Mouse (Mus musculus) intestine, postnatal 0 days (tissue): ENCODE measurements around the gene Tgm2. TPM values are rescaled to one million over a fixed set of nuclear protein-coding genes. Genes with fewer than 3 reads are reported as not detected.

Experiments used
- ATAC-seq: fragments of 200-750 bp; cut with Nextera tagmentation; 2 replicates; pipeline ENCODE4 v1.8.0; 2017; ENCODE audit warnings: mild to moderate bottlenecking, moderate TSS enrichment, moderate library complexity
- H3K27ac ChIP-seq: fragments of 300-500 bp; sonication (generic); 2 replicates; pipeline ENCODE4 v1.5.1; 2014; ENCODE audit warnings: mild to moderate bottlenecking, low read depth, low read length, moderate library complexity
- H3K27me3 ChIP-seq: fragments of 300-500 bp; sonication (generic); replicated peaks from 2 replicates; pipeline ENCODE4 v1.6.1; 2014; ENCODE audit warnings: low read length, mixed read lengths; ENCODE audit not compliant: control insufficient read depth, insufficient read depth
- H3K36me3 ChIP-seq: fragments of 300-500 bp; sonication (generic); 2 replicates; pipeline ENCODE4 v1.6.1; 2014; ENCODE audit warnings: mild to moderate bottlenecking, moderate library complexity; ENCODE audit not compliant: control insufficient read depth, insufficient read depth
- H3K4me1 ChIP-seq: fragments of 300-500 bp; sonication (generic); replicated peaks from 2 replicates; pipeline ENCODE4 v1.6.1; 2014; ENCODE audit warnings: antibody characterized with exemption, low read length, mixed read lengths; ENCODE audit not compliant: control insufficient read depth, insufficient read depth
- H3K4me2 ChIP-seq: fragments of 300-500 bp; sonication (generic); replicated peaks from 2 replicates; pipeline ENCODE4 v1.6.1; 2014; ENCODE audit warnings: low read depth, mild to moderate bottlenecking, moderate library complexity
- H3K4me3 ChIP-seq: fragments of 300-500 bp; sonication (generic); 2 replicates; pipeline ENCODE4 v1.5.1; 2014; ENCODE audit warnings: low read depth, low read length
- H3K9ac ChIP-seq: fragments of 300-500 bp; sonication (generic); 2 replicates; pipeline ENCODE4 v1.6.1; 2014; ENCODE audit warnings: mild to moderate bottlenecking, low read depth, low read length
- H3K9me3 ChIP-seq: fragments of 300-500 bp; sonication (generic); 2 replicates; pipeline ENCODE4 v1.6.1; 2016; ENCODE audit warnings: mixed run types; ENCODE audit not compliant: control insufficient read depth
- CTCF ChIP-seq: sonication (generic); IDR thresholded peaks from 2 replicates; pipeline ENCODE4 v1.5.1; 2016; ENCODE audit warnings: low read depth, mild to moderate bottlenecking, control low read depth, antibody characterized with exemption, moderate library complexity
- WGBS: fragments of 180-500 bp; shearing (Covaris S2); extraction: QIAGEN DNeasy Blood & Tissue Kit; methylation state at CpG from one replicate; pipeline ENCODE4 v1.1.7; 2014; 5-methylcytosine and 5-hydroxymethylcytosine counted together
- polyA plus RNA-seq: library from polyadenylated mRNA; unstranded; fragments of >200 nt; fragmentation: Nextera tagmentation; extraction: Ambion mirVana; gene quantifications from 2 replicates; pipeline ENCODE4 v1.2.1, GENCODE M21; 2015

Gene Tgm2
- polyA plus RNA-seq, 1 experiment from 2014 or later = 40.0 TPM

DNA sequence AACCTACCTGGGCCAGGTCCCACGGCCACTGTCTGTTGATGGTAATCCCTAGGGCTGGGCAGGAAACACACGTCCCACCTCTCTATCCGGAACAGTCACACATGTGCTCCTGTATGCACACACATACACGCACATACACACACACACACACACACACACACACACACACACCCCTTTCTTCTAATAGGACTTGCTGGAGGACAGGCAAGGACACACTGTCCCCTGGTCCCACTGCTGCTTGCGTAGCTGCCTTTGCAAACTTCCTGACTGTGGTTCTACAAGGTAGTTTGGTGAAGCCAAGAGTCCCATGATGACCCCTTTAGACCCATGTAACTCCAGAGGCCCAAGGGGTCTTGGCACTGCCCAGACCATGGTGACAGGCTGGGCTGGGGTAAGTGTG is 5.6 kb downstream of the Tgm2 start:
- WGBS = 81% methylated on average over 5 of the region's 5 CpGs

DNA sequence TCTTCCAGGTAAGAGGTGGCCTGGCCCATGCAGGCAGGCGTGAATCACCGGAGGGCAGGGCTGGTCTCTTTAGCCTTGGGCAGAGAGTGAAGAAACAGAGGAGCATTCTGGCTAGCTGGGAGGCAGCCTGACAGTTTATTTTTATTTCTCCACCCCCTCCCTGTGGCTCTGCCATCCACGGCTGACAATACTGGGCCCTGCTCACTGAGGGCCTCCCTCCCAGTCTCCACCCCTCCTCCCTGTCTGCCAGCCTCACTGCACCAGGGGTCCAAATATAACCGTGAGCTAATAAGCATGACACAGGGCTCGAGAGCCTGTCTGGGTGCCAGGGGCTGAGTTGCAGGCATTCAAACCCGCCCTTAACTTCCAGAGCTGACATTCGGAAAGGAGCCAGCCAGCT is 6.6 kb downstream of the Tgm2 start:
- WGBS = 63% methylated on average over 7 of the region's 7 CpGs
- no peak overlapping the region for H3K9ac ChIP-seq
- H3K27me3 ChIP-seq = no peaks in the 10 kb centered on the region
- H3K27ac ChIP-seq = no peak overlapping the region
- TF ChIP-seq CTCF = no peak
- H3K9me3 ChIP-seq = no peaks in the 10 kb centered on the region
- H3K4me1 ChIP-seq = peaks cover 14% of the 10 kb centered on the region
- no peak for ATAC-seq
- H3K4me2 ChIP-seq = no peak overlapping the region
- no peak overlapping the region for H3K4me3 ChIP-seq
- H3K36me3 ChIP-seq = peaks cover 63% of the 10 kb centered on the region; the same call in 1 of the 2 replicates

More for the DNA sequence above, 5.6 kb downstream of the Tgm2 start:
- H3K9me3 ChIP-seq = no peaks in the 10 kb centered on the region
- no peak overlapping the region for H3K9ac ChIP-seq
- no peaks in the 10 kb centered on the region for H3K27me3 ChIP-seq
- no peak overlapping the region for H3K27ac ChIP-seq
- H3K4me3 ChIP-seq = no peak overlapping the region
- peaks cover 53% of the 10 kb centered on the region; the same call in 1 of the 2 replicates for H3K36me3 ChIP-seq
- peaks cover 14% of the 10 kb centered on the region for H3K4me1 ChIP-seq
- H3K4me2 ChIP-seq = no peak overlapping the region
- no peak for ATAC-seq
- TF ChIP-seq CTCF = no peak

DNA sequence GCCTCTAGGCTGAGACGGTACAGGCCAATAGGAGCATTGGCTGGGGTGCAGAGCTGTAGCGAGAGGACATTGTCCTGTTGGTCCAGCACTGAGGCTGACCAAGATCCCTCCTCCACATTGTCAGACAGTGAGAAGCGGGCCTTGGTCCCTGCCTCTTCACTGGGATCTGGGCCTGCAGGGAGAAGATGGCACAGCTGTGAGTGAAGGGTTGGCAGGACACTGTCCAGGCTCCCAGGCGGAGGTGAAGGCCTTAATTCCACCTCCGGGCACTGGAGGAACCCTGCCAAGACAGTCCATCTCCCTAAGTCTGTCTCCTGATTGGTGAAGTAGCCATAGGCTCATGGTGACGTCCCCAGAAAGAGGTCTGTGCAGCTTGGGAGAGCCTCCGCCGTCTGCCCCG is 7.5 kb downstream of the Tgm2 start:
- peaks cover 14% of the 10 kb centered on the region for H3K4me1 ChIP-seq
- TF ChIP-seq CTCF = no peak
- no peaks in the 10 kb centered on the region for H3K27me3 ChIP-seq
- H3K9me3 ChIP-seq = no peaks in the 10 kb centered on the region
- ATAC-seq = no peak
- WGBS = 94% methylated on average over 9 of the region's 9 CpGs
- H3K4me2 ChIP-seq = no peak overlapping the region
- H3K27ac ChIP-seq = no peak overlapping the region
- H3K4me3 ChIP-seq = no peak overlapping the region
- H3K9ac ChIP-seq = no peak overlapping the region
- H3K36me3 ChIP-seq = peaks cover 69% of the 10 kb centered on the region; the same call in 1 of the 2 replicates

DNA sequence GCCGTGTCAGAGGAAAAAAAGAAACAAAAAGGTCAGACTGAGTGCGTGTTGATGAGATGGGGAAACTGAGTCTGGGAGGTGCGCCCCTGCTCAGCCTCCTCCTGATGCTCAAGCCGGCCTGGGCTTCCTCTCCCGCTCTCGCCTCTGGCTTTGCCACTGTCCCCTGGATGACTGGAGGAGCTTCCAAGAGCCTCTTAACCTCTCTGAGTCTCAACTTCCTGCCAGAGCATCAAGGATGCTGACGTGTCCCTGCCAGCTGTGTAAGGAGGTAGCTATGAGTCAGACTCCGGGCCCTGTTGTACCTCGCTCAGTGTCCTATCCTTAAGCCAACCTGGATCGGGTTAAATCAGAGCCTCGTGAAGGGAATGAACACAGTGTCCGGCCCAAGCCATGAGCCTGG is 8.5 kb downstream of the Tgm2 start:
- Histone ChIP-seq H3K4me3 (no peak overlapping the region), H3K27ac (no peak overlapping the region), H3K9me3 (no peaks in the 10 kb centered on the region), H3K9ac (no peak overlapping the region), H3K27me3 (no peaks in the 10 kb centered on the region), H3K4me2 (no peak overlapping the region), H3K4me1 (peaks cover 7% of the 10 kb centered on the region), H3K36me3 (peaks cover 70% of the 10 kb centered on the region; the same call in 1 of the 2 replicates)
- no peak for ATAC-seq
- WGBS = 70% methylated on average over 12 of the region's 12 CpGs
- no peak for TF ChIP-seq CTCF

DNA sequence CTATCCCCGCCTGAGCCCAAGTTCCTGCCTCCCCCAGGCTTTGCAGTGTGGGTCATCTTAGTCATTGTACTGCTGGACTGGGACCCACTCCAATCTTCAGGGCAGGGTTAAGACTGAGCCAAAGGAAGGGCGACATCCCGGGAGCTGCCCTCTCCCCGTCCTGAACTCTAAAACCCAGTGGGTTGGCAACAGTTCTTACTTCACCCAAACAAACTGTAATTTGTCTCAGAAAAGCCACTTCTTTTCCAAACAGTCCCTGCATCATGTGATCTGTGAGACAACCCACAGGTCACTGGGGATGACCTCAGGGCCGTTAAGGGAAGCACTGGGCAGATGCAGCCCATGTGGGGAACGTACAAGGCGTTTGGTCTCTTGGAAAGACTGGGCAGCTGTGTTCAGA is 10.0 kb downstream of the Tgm2 start:
- Histone ChIP-seq H3K27ac (no peak overlapping the region; the same call in 1 of the 2 replicates), H3K36me3 (peaks cover 76% of the 10 kb centered on the region), H3K4me2 (no peak overlapping the region), H3K27me3 (no peaks in the 10 kb centered on the region), H3K4me1 (no peaks in the 10 kb centered on the region; the same call in 1 of the 2 replicates), H3K4me3 (no peak overlapping the region), H3K9ac (no peak overlapping the region), H3K9me3 (no peaks in the 10 kb centered on the region)
- no peak for TF ChIP-seq CTCF
- ATAC-seq = no peak
- 57% methylated on average over 7 of the region's 7 CpGs for WGBS

DNA sequence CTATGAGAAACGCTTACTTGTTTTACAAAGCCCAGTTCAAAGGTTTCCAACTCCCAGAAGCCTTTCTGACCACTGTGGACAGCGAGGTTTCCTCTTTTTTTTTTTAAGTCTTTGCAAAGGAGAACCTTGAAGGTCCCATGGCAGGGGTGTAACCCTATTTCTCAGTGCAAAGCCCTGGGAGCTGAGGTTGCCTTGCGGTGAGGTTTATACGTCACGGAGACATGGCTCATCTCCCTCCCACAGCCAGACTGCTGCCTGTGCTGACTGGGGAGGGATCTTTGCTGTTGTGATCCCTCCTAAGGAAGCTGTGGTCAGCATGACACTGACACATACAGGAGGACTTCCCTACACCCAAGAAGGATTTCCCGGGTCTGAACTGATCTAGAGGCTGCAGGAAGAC is 13.2 kb downstream of the Tgm2 start:
- TF ChIP-seq CTCF = no peak
- Histone ChIP-seq H3K27me3 (no peaks in the 10 kb centered on the region), H3K9me3 (no peaks in the 10 kb centered on the region), H3K9ac (no peak overlapping the region), H3K27ac (no peak overlapping the region), H3K4me1 (peaks cover 5% of the 10 kb centered on the region), H3K4me2 (no peak overlapping the region), H3K36me3 (peaks cover 65% of the 10 kb centered on the region), H3K4me3 (no peak overlapping the region)
- ATAC-seq = no peak
- WGBS = 77% methylated on average over 6 of the region's 6 CpGs

DNA sequence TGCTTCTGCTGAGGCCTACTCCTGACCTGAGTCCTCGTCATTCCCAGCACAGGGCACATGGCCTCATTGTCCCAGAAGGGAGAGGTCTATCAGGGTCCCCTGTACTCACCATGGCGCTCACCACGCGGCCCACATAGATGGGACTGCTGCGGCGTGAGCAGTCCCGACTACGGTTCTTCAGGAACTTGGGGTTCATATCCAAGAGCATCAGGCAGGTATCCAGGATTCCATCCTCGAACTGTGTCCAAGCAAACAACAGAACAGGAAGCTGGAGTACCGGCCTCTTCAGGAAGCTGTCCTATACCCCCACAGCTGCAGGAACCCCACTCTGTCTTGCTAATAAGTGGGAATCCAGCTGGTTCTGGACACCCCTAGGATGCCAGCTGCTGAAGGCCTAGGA is 13.9 kb downstream of the Tgm2 start:
- H3K4me3 ChIP-seq = no peak overlapping the region
- peaks cover 68% of the 10 kb centered on the region for H3K36me3 ChIP-seq
- ATAC-seq = no peak
- TF ChIP-seq CTCF = no peak
- H3K9ac ChIP-seq = no peak overlapping the region
- H3K27me3 ChIP-seq = no peaks in the 10 kb centered on the region
- H3K4me2 ChIP-seq = no peak overlapping the region
- H3K9me3 ChIP-seq = no peaks in the 10 kb centered on the region
- 84% methylated on average over 10 of the region's 10 CpGs for WGBS
- H3K4me1 ChIP-seq = peaks cover 5% of the 10 kb centered on the region
- no peak overlapping the region for H3K27ac ChIP-seq
